Mouse (Mus musculus) E14TG2a.4 (cell line): ENCODE measurements at regions not wholly inside any gene's neighbourhood (a gene's known extent, or its start where the extent isn't known, plus 50 kb on each side); places are given as distances from the start of the nearest gene placed in this dataset.

Source experiments
- CTCF ChIP-seq: conservative IDR thresholded peaks from 2 replicates; pipeline ENCODE4 v1.5.1; 2014; ENCODE audit warnings: low read length
- NANOG ChIP-seq: IDR thresholded peaks from 2 replicates; pipeline ENCODE4 v1.6.1; 2014; ENCODE audit warnings: borderline replicate concordance, low read length, mixed read lengths

GRCm38 (mm10) chr16:58236857-58237256 lies 171.4 kb upstream of the Dcbld2 start:
- TF ChIP-seq CTCF (no peak), NANOG (no peak)
